Mouse (Mus musculus) megakaryocyte-erythroid progenitor cell, adult 5-6 weeks (primary cell): ENCODE results near the gene Mark4. TPM values are rescaled to one million over a fixed set of nuclear protein-coding genes. Genes with fewer than 3 reads are reported as not detected.

ENCODE experiments used
- ATAC-seq: replicated peaks from 2 replicates; pipeline ENCODE4 v1.8.0; 2016; ENCODE audit warnings: mild to moderate bottlenecking, inconsistent platforms; ENCODE audit not compliant: severe bottlenecking, poor library complexity, low FRiP score, low TSS enrichment
- total RNA-seq, 2 experiments: library from RNA; stranded (forward) in 1 of 2; stranded (reverse) in 1 of 2; fragments of 200-1000, 215-1000 nt in 1 of 2; fragments of >200 nt in 1 of 2; fragmentation: Nextera tagmentation in 1 of 2; gene quantifications; 2 replicates each; pipeline ENCODE4 v1.2.3; 2014 to 2017

The Mark4 gene
- total RNA-seq, 2 experiments from 2014 or later, result 3.1 to 11.3 TPM

DNA sequence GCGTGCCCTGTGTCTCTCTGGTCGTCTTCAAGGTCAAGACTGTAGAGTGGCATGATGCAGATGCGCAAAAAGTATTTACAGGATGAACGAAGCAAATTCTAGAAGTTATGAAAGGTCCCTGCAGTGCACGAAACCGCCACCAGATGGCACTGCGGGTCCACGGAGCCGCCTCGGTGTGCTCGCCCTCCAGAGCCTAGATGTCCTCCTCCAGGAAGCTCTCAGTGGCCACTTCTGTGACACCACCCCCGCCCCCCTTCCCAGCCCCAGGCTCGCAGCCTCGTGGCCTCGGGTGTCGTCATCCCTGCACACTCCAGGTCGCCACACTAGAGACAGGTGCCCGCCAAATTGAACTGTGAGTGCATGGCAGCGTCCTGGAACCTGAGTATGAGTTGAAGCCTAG, 53.2 kb downstream of the Mark4 start:
- ATAC-seq, result peak; percentile 58

DNA sequence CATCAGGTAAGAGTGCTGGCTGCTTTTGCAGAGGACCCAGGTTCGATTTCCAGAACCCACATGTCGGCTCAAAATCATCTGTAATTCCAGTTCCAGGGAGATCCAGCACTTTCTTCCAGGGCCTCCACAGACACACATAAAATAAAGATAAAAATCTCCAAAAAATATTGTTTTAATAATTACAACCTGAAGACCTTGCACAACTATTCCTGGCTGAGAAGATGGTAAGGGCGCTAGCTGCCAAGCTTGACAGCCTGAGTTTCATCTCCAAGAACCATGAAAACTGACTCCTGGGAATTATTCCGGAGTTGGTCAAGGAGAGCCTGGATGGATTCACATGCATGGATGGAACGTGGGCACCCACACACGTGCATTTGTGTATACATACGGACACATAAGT, 54.1 kb downstream of the Mark4 start, which contains the start of gene Ckm:
Gene Ckm (plus strand): TSS at position 301 of the 400 bp plus-strand sequence.
- ATAC-seq, result no peak

DNA sequence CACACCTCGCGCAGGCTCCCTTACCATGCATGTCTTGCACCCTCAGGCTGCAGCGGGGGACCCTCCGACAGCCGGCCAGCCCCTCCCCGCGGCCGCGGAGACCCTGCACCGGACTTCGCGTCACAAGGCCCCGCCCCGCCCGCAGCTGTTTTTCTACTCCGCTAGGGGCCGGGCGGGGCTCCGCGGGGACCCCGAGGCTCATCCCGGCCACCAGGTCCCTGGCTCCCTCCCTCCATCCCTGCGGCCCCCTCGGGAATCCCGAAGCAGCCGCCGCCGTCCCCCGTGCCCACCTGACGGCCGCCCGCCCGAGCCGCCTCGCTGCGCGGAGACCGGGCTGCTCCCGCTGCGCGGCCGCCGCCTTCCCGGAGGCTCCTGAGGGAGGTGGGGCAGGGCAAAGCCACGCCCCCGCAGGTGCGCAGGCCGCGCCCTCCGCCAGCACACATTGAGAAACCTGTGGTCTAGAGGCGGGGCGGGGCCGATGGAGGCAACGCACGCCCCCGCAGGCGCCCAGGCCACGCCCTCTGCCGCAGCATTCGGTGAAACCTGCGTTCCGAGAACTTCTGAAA, 54.8 kb downstream of the Mark4 start, which contains the start of gene Klc3:
Gene Klc3 (minus strand): TSS at position 374 of the 566 bp plus-strand sequence.
- ATAC-seq, result peak; percentile 62

DNA sequence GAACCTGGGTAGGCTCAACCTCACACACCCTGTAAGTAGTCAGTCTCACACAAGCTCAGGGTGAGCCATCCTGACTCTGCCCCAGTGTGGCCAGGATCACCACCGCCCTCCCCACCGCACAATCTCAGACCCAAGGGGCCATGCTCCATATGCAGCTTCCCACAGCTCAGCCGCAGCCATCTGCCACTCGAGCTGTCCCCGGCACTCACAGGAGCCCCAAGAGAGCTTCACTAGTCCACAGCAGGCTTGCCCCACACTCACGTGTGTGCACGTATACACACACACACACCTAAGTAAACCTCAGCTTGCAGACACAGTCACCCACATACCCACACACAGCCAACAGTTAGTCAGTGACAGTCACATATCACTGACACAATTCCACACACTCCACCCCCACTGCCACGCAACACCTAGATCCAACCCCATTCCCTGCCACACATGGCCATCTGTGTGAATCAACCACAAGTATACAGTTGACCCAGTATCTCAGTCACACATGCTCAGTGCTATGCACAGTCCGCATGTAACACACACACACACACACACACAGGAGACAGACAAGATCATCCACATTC, 56.0 kb downstream of the Mark4 start:
- ATAC-seq, result no peak

DNA sequence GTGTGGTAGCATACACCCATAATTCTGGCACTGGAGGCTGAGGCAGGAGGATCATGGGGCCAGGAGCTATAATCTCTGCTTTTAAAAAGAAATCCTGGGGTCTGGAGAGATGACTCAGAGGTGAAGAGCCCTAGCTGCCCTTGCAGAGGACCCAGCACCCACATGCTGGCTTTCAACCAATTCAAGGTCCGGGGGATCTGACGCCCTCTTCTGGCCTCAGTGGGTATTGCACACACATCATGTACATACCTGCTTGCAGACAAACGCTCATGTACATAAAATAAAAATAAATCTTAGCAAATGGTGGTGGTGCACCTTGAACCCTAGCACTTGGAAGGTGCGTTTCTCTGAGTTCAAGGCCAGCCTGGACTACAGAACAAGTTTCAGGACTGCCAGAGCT, 57.7 kb downstream of the Mark4 start:
- no peak for ATAC-seq

DNA sequence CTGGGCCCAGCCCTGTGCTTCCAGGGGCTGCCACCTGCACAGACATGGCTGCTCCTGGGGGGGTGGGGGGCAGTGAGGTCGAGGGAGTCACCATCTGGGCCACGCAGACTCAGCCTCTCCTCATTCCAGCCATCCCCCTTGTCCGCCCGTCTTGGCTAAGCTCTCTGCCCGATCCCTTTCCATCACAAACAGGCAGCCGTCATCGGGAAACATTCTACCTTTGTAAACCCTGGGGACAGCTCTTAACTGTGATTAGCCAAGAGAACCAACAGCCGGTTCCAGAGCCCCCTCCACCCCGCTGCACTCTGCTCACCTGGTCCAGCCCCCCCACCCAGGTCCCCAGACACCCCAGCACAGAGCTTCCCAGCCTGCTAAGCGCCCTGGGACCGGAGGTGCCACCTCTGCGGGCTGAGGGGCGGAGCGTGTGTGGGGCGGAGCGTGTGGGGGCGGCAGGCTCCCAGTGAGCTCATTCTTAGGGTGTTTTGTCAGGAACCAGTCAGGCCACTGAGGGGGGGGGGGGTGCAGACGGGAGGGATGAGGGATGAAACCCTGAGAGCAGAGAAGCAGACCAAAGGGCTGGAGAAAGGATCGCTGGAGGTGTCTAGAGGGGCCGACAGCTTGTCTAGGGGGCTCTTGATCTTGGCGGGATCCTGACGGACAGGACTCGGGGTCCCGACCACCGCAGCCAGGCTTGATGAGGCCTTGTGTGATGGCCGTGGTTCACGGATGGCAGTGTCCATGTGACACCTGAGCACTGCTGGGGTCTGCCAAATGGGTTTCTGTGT, 58.9 kb downstream of the Mark4 start:
- ATAC-seq, result peak; percentile 53

DNA sequence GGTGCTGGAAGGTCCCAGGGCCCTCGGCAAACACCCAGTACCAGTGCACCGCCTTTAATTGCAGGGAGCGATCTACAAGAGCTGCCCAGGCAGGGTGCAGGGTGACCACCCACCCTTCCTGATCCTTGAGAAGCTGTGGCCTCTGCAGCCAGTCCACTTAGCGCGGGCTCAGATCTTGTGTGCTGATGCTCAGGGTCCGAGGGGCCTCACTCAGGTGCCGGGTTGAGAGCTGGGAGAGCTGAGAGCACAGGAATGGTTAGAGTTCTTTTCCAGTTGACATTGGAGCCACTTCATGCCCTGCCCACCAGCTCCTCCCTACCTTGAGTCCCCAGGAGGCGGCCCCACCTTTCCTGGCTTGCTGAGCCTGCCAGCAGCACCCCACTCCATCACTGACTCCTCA, 64.1 kb downstream of the Mark4 start:
- no peak for ATAC-seq

DNA sequence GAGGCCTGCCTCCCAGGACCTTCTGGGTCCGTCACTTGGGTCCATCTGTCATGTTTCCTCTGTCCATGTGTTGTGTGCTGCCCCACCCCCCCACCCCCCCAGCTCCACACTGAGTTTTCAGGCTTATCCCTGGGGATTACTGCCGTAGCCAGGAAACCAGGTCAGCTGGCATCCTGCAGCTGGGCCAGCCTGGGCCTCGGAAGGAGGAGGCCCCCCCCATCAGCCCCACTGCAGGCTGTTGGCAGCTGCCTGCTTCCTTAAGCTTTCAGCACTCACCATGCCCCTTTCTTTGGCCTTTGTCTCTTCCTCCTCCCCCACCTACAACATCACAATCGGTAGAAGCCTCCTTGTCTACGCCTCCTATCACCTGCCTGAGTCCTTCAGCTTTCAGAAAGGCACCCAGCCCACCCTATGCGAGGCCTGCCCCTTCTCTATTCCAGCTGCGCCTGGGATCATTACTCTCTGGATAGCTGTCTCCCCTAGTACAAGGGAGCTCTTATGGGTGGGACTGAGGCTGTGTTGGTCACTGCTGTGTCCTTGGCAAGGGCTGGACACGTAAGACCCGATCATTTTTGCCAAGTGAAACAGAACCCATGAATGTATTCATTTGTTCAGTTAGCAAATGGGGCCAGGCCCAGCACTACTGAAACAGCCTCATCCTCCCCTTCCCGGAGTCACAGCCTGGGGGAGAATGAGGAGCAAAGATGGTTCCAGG, 69.8 kb downstream of the Mark4 start:
- no peak for ATAC-seq

DNA sequence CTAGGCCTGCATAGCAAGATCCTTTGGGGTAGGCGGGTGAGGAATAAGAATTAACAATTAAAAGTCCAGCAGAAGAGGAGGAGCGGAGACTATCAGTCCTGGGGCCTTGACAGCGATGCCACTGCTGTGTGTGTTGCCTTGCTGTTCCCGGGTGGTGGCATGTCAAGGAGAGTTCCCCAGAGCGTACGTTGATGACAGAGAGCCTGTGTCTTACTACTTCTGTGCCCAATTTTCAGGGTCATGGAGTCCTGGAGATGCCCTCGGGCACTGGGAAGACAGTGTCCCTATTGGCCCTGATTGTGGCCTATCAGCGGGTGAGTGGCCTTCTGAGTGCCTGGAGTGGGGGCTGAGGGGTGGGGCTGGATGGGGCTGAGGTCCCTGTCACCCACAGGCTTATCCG, 74.9 kb downstream of the Mark4 start:
- no peak for ATAC-seq

DNA sequence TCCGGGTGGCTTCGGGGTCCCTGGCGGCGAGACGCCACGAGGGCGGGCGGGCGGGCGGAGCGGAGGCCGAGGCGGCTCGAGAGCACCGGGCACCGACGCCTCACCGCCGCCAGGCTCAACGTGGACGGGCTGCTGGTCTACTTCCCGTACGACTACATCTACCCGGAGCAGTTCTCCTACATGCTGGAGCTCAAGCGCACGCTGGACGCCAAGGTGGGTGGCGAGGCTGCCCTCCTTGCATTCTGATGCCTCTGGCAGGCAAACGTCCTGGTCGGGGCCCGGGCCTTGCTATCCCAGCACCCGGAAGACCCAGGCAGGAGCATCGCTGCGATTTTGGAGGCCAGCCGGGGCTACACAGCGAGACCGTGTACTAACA, 76.5 kb downstream of the Mark4 start:
- peak; percentile 63 for ATAC-seq

DNA sequence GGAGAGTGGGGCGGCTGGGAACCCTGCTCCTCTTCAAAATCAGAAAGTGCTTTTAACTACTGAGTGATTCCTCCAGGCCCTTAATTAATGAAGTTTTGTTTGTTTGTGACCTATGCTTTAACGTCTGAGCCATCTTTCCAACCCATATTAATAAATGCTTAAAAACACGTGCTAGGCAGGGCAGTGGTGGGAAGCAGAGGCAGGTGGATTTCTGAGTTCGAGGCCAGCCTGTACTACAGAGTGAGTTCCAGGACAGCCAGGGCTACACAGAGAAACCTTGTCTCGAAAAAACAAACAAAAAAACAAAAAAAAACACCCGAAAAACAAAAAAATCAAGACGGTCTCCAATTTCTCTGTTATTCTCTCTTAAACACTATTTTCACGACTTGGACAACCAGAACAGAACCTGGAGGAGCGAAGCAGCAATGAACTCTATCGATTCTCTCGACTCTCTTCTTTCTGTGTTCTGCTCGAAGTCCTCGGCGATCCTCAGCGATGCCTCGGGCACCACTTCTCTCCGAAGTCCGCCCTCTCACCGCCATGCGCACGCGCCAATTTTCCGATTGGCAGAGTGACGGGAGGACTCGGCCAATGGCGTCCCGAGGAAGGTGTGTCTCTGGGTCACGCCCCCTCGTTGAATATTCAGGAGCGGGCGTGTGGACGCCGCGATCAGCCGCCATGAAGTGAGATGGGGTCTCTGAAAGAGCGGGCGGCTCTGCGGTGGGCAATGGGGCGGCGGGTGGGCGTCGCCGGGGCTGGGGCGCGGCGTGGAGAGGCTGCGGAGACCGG, 77.0 kb downstream of the Mark4 start, which contains the start of gene Ercc2:
Gene Ercc2 (plus strand): TSS at position 634 of the 789 bp plus-strand sequence.
- peak; percentile 95 for ATAC-seq

DNA sequence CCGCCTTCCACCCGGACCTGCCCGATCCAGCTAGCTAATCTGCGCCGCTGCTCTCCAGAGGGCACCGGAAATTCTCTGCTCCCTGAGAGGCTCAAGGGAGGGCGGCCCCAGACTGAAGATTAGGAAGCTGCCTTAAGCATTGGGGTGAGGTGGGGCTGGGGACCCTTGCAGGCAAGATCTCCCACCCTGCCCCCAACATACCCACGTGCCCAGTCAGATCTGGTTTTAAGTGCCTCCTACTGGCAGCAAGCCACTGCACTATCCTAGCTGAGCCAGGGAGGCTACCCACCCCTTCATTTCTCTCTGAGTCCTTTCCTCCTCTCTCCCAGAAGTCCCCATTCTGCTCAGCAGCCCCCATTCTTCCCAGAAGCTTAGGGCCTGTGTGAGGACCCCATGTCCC, 80.6 kb downstream of the Mark4 start:
- no peak for ATAC-seq

DNA sequence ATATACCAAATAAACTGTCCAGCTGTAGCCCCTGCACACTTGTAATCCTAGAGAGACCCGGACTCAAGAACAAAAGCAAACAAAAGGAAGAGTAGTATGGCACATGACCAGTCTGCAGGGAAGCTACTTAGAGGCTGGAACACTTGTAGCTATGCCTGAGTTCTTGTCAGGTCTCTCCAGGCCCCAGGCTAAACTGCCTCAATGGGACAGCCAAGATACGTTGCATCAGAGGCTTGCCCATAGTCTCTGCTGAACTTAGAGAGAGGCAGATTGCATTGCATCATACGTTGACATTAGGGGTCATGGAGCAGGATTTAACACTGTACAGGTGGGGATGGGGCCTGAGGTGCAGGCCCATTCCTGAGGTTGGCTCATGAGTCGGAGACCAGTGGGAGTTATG, 82.6 kb downstream of the Mark4 start:
- no peak for ATAC-seq

DNA sequence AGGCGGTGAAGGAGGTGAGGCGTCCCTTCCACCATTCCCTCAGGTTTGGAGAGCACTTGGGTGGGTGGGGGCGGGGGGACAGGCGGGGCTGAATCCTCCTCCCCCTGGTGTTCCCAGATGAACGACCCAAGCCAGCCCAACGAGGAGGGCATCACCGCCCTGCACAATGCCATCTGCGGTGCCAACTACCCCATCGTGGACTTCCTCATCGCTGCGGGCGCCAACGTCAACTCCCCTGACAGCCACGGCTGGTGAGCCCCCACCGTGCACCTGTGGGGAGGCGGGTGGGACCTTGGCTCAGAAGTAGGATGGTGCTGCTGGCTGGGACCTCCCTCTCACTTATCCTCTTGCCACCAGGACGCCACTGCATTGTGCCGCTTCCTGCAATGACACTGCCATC, 83.3 kb downstream of the Mark4 start:
- no peak for ATAC-seq

Other genes with a start within 250 kb of the Mark4 start
- gene Gpr4, start 246.3 kb downstream of the Mark4 start, total RNA-seq (2014; fragmentation: Nextera tagmentation), result 0.64 TPM in 1 of 2 replicates, not detected in the other
- gene Gpr4, start 246.3 kb downstream of the Mark4 start, total RNA-seq (2017), result not detected in 2 replicates
- 22.3 and 22.6 TPM in 2 replicates for gene Opa3, start 230.5 kb downstream of the Mark4 start, total RNA-seq (2014; fragmentation: Nextera tagmentation)
- gene Opa3, start 230.5 kb downstream of the Mark4 start, total RNA-seq (2017), result 17.1 and 21.2 TPM in 2 replicates
- 19.3 and 34.8 TPM in 2 replicates for gene Vasp, start 187.0 kb downstream of the Mark4 start, total RNA-seq (2014; fragmentation: Nextera tagmentation)
- 27.9 and 53.7 TPM in 2 replicates for gene Vasp, start 187.0 kb downstream of the Mark4 start, total RNA-seq (2017)
- gene Ppm1n, start 178.8 kb downstream of the Mark4 start, total RNA-seq (2014; fragmentation: Nextera tagmentation), result not detected in 2 replicates
- gene Ppm1n, start 178.8 kb downstream of the Mark4 start, total RNA-seq (2017), result not detected in 2 replicates
- not detected in 2 replicates for gene Rtn2, start 176.2 kb downstream of the Mark4 start, total RNA-seq (2014; fragmentation: Nextera tagmentation)
- not detected in 2 replicates for gene Rtn2, start 176.2 kb downstream of the Mark4 start, total RNA-seq (2017)
- 4.2 and 4.8 TPM in 2 replicates for gene Fosb, start 148.8 kb downstream of the Mark4 start, total RNA-seq (2014; fragmentation: Nextera tagmentation)
- gene Fosb, start 148.8 kb downstream of the Mark4 start, total RNA-seq (2017), result 52.4 and 77.0 TPM in 2 replicates
- gene Ercc1, start 114.0 kb downstream of the Mark4 start, total RNA-seq (2014; fragmentation: Nextera tagmentation), result 31.3 and 51.5 TPM in 2 replicates
- 19.8 and 23.8 TPM in 2 replicates for gene Ercc1, start 114.0 kb downstream of the Mark4 start, total RNA-seq (2017)
- 17.2 and 36.6 TPM in 2 replicates for gene Cd3eap, start 99.3 kb downstream of the Mark4 start, total RNA-seq (2014; fragmentation: Nextera tagmentation)
- gene Cd3eap, start 99.3 kb downstream of the Mark4 start, total RNA-seq (2017), result 34.9 and 47.7 TPM in 2 replicates
- 4.3 and 6.5 TPM in 2 replicates for gene Ppp1r13l, start 99.1 kb downstream of the Mark4 start, total RNA-seq (2014; fragmentation: Nextera tagmentation)
- 0.30 TPM in 1 of 2 replicates, not detected in the other for gene Ppp1r13l, start 99.1 kb downstream of the Mark4 start, total RNA-seq (2017)
- gene Ercc2, start 76.8 kb downstream of the Mark4 start, total RNA-seq (2014; fragmentation: Nextera tagmentation), result 27.7 and 39.0 TPM in 2 replicates
- 18.7 and 21.2 TPM in 2 replicates for gene Ercc2, start 76.8 kb downstream of the Mark4 start, total RNA-seq (2017)
- not detected in 2 replicates for gene Klc3, start 54.7 kb downstream of the Mark4 start, total RNA-seq (2014; fragmentation: Nextera tagmentation)
- gene Klc3, start 54.7 kb downstream of the Mark4 start, total RNA-seq (2017), result 0.61 TPM in 1 of 2 replicates, not detected in the other
- gene Ckm, start 54.0 kb downstream of the Mark4 start, total RNA-seq (2014; fragmentation: Nextera tagmentation), result not detected in 2 replicates
- gene Ckm, start 54.0 kb downstream of the Mark4 start, total RNA-seq (2017), result 0.80 TPM in 1 of 2 replicates, not detected in the other
- 1.7 and 2.3 TPM in 2 replicates for gene Exoc3l2, start 4.5 kb upstream of the Mark4 start, total RNA-seq (2014; fragmentation: Nextera tagmentation)
- 1.0 and 1.5 TPM in 2 replicates for gene Exoc3l2, start 4.5 kb upstream of the Mark4 start, total RNA-seq (2017)
- 3.4 and 3.6 TPM in 2 replicates for gene Bloc1s3, start 49.5 kb upstream of the Mark4 start, total RNA-seq (2014; fragmentation: Nextera tagmentation)
- gene Bloc1s3, start 49.5 kb upstream of the Mark4 start, total RNA-seq (2017), result 3.6 and 4.7 TPM in 2 replicates
- 89.3 and 96.3 TPM in 2 replicates for gene Trappc6a, start 49.6 kb upstream of the Mark4 start, total RNA-seq (2014; fragmentation: Nextera tagmentation)
- gene Trappc6a, start 49.6 kb upstream of the Mark4 start, total RNA-seq (2017), result 22.6 and 23.6 TPM in 2 replicates
- gene Nkpd1, start 59.0 kb upstream of the Mark4 start, total RNA-seq (2014; fragmentation: Nextera tagmentation), result 0.20 TPM in 1 of 2 replicates, not detected in the other
- gene Nkpd1, start 59.0 kb upstream of the Mark4 start, total RNA-seq (2017), result not detected in 2 replicates
- 27.7 and 37.2 TPM in 2 replicates for gene Ppp1r37, start 104.3 kb upstream of the Mark4 start, total RNA-seq (2014; fragmentation: Nextera tagmentation)
- 14.6 and 14.7 TPM in 2 replicates for gene Ppp1r37, start 104.3 kb upstream of the Mark4 start, total RNA-seq (2017)
- gene Zfp296, start 118.5 kb upstream of the Mark4 start, total RNA-seq (2014; fragmentation: Nextera tagmentation), result 0.47 and 4.2 TPM in 2 replicates
- 3.2 and 3.9 TPM in 2 replicates for gene Zfp296, start 118.5 kb upstream of the Mark4 start, total RNA-seq (2017)
- gene Gemin7, start 118.8 kb upstream of the Mark4 start, total RNA-seq (2014; fragmentation: Nextera tagmentation), result 60.3 and 70.0 TPM in 2 replicates
- 24.1 and 25.1 TPM in 2 replicates for gene Gemin7, start 118.8 kb upstream of the Mark4 start, total RNA-seq (2017)
- gene Clasrp, start 145.7 kb upstream of the Mark4 start, total RNA-seq (2014; fragmentation: Nextera tagmentation), result 44.9 and 53.1 TPM in 2 replicates
- 33.9 and 48.3 TPM in 2 replicates for gene Clasrp, start 145.7 kb upstream of the Mark4 start, total RNA-seq (2017)
- gene Relb, start 170.6 kb upstream of the Mark4 start, total RNA-seq (2014; fragmentation: Nextera tagmentation), result 3.8 TPM in 1 of 2 replicates, not detected in the other
- 0.47 and 0.69 TPM in 2 replicates for gene Relb, start 170.6 kb upstream of the Mark4 start, total RNA-seq (2017)
- gene Clptm1, start 206.2 kb upstream of the Mark4 start, total RNA-seq (2014; fragmentation: Nextera tagmentation), result 45.9 and 70.1 TPM in 2 replicates
- 31.1 and 37.3 TPM in 2 replicates for gene Clptm1, start 206.2 kb upstream of the Mark4 start, total RNA-seq (2017)
- not detected in 2 replicates for gene Apoc2, start 219.1 kb upstream of the Mark4 start, total RNA-seq (2014; fragmentation: Nextera tagmentation)
- not detected in 2 replicates for gene Apoc2, start 219.1 kb upstream of the Mark4 start, total RNA-seq (2017)
- gene Gm44805, start 222.6 kb upstream of the Mark4 start, total RNA-seq (2014; fragmentation: Nextera tagmentation), result not detected in 2 replicates
- gene Gm44805, start 222.6 kb upstream of the Mark4 start, total RNA-seq (2017), result not detected in 2 replicates
- gene Apoc4, start 222.7 kb upstream of the Mark4 start, total RNA-seq (2014; fragmentation: Nextera tagmentation), result not detected in 2 replicates
- gene Apoc4, start 222.7 kb upstream of the Mark4 start, total RNA-seq (2017), result not detected in 2 replicates
- 2.3 and 3.6 TPM in 2 replicates for gene Apoc1, start 233.8 kb upstream of the Mark4 start, total RNA-seq (2014; fragmentation: Nextera tagmentation)
- 15.4 TPM in 1 of 2 replicates, not detected in the other for gene Apoc1, start 233.8 kb upstream of the Mark4 start, total RNA-seq (2017)
- gene Apoe, start 240.4 kb upstream of the Mark4 start, total RNA-seq (2014; fragmentation: Nextera tagmentation), result 113 and 140 TPM in 2 replicates
- 556 and 867 TPM in 2 replicates for gene Apoe, start 240.4 kb upstream of the Mark4 start, total RNA-seq (2017)